1 mouse cellular context compared by ENCODE assay signal in genomic region chr2:84682605-84683183, GRCm38 (mm10).
TF ChIP-seq lines count a peak whose summit lies in the region.

No protein-coding gene starts in this region.

TF ChIP-seq in MEL, 35 proteins besides CTCF, POLR2A, EP300 and RAD21 (continued from another document):
- TF ChIP-seq MAX (IDR thresholded peaks at IDR 0.05; ENCODE audit: low read length), result no peak
- no peak; the same call in 1 of the 2 replicates for TF ChIP-seq MAZ (IDR thresholded peaks at IDR 0.05; ENCODE audit: low read depth, low read length)
- TF ChIP-seq POLR2AphosphoS2 (IDR thresholded peaks at IDR 0.05; ENCODE audit: low read length), result no peak
- TF ChIP-seq SMC3 (IDR thresholded peaks at IDR 0.05; ENCODE audit: low read depth, low read length), result peak; percentile 17; the same call in 1 of the 2 replicates
- no peak for TF ChIP-seq CHD2 (IDR thresholded peaks at IDR 0.05; ENCODE audit: low read length)
- TF ChIP-seq TAL1 (IDR thresholded peaks at IDR 0.05; ENCODE audit: low read length), result peak; percentile 72
- TF ChIP-seq POLR2AphosphoS5 (IDR thresholded peaks at IDR 0.05; ENCODE audit: borderline replicate concordance, low read depth, low read length), result no peak
- no peak for TF ChIP-seq MYB (IDR thresholded peaks at IDR 0.05; ENCODE audit: low read depth, low read length)
- TF ChIP-seq GATA1 (IDR thresholded peaks at IDR 0.05; ENCODE audit: low read depth, low read length), result peak; percentile 87
- TF ChIP-seq KAT2A (conservative IDR thresholded peaks at IDR 0.05; ENCODE audit: low read depth, low read length), result 0 out of 2 replicates have a peak, but pooled peaks have one; percentile 12
- no peak for TF ChIP-seq MEF2A (IDR thresholded peaks at IDR 0.05; ENCODE audit: extremely low read depth, insufficient replicate concordance, low read depth, low read length, poor library complexity, severe bottlenecking)
- 0 out of 2 replicates have a peak, but pooled peaks have one; percentile 37 for TF ChIP-seq ZNF384 (IDR thresholded peaks at IDR 0.05; ENCODE audit: low read depth, low read length)
- TF ChIP-seq ZMIZ1 (IDR thresholded peaks at IDR 0.05; ENCODE audit: low read depth, low read length), result no peak
- TF ChIP-seq USF2 (IDR thresholded peaks at IDR 0.05; ENCODE audit: borderline replicate concordance in 1 of 2, insufficient read depth in 1 of 2, low read depth in 1 of 2, low read length in 2 of 2), result no peak
- peak; percentile 83 for TF ChIP-seq SIN3A (IDR thresholded peaks at IDR 0.05; ENCODE audit: low read length)
- peak; percentile 44; the same call in 1 of the 2 replicates for TF ChIP-seq RCOR1 (IDR thresholded peaks at IDR 0.05; ENCODE audit: low read depth, low read length)
- TF ChIP-seq TBP (IDR thresholded peaks at IDR 0.05; ENCODE audit: low read depth, low read length), result peak; percentile 25; the same call in 1 of the 2 replicates
- TF ChIP-seq TCF12 (IDR thresholded peaks at IDR 0.05; ENCODE audit: low read depth, low read length), result peak; percentile 74
